Mouse (Mus musculus): ENCODE data around the gene Abca12.

Gene Abca12

DNA sequence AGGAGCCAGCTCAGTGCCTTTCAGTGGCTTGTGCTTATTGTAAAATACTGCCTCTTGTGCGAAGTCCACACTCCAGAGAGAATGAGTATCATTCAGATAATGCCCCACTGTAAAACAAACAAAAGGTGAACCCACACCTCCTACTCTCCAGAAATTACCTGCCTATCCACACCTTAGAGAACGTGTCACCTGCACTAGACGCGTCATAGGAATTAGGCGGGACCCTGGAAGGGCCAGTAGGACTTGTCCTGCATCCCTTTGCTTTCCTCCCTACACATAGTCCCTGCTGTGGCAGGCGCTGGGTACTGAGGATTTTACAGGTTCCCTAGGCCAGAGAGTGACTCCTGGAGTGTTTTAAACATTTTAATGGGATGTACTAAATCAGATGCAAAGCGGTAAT lies at the start of gene Abca12:
Abca12 (minus strand) TSS at position 101 of the 400 bp plus-strand sequence.
- no peak for DNase-seq

DNA sequence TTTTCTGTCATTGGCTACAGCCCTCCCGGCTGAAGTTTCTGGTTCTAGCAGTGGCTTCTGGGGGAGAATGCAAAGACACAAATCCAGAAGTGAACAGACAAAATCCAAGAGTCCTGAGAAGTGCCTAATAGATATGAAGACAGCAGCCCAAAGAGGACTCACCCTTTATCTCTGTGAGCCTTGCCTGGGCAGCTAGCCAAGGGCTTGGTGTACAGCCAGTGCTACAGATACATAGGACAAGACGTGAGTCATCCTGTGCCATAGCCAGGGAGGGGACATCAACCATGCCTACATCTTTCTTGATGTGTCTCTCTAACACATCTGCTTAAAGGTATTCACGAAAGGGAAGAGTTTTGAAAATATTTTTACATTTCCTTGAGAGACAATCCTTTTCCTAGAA lies 43.3 kb upstream of the Abca12 start:
- no peak for DNase-seq

GRCm38 (mm10) chr1:71447424-71447823 lies 32.7 kb upstream of the Abca12 start:
- DNase-seq: no peak

DNA sequence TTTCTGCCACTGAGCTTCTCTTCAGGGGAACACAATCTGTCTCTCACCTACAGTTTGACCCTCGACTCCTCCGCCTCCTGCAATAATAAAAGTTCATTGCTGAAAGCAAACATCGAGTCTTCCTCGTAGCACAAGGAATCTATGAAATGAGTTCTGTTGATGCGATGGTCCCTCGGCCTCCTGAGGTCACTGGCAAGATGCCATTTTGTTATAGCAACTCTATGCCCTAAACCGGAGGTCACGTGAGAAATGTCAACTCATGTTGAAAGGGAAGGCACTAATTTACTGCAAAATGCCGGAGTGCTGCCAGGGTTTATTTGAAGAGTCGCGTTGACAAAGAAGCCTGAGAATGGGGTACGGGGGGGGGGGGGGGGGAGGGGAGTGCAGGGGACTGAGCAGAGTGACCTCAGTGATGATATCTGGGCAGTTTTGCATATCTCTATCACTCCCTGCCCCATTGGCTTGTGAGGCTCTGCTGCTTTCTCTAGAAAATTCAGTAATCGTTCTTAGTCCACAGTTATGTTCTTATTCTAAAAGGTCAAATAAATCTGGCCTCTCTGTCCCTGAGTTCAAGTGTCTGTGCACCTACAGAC lies 7.1 kb upstream of the Abca12 start:
- no peak for DNase-seq

DNA sequence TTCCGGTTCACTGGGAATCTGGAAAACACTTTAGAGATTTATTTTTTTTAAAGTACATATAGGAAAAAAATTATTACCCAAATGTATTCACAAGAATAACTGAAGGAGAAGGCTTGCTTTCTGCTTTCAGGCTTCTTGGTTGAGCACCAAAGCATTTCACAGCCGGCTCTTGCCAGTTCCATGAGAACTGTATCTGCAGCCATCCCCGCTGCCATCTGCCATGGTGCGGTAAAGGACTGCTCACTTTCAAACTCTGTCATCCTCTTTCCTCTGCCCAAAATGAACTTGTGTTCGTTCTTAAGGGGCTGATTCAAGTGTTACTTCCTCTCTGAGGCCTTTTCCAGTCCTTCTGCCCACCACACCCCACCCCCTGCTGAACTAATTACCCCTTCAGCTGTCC lies 3.8 kb upstream of the Abca12 start:
- no peak for DNase-seq

- no peak for DNase-seq
Measured at GRCm38 (mm10) chr1:71417951-71418350, 3.2 kb upstream of the Abca12 start.

DNA sequence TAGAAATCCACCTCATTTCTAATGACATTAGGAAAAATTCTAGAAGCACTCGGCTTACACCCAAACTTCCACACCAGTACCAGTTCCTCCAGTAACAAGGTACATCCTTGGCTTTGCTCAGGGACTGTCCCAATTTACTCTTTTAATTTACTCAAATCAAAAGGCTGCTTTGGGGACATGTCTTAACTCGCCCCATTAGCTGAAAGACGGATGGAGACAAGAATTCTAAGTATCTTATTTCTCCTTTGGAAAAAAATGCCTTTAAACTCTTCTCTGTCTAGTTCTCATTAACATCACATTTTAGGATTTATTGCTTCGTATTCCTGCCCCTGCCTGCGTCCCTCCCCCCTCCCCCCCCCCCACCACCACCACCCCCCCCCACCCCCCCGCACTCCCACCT lies 626 bp downstream of the Abca12 start:
- DNase-seq: no peak

- DNase-seq: no peak
Measured at GRCm38 (mm10) chr1:71413114-71413513, 1.6 kb downstream of the Abca12 start.

DNA sequence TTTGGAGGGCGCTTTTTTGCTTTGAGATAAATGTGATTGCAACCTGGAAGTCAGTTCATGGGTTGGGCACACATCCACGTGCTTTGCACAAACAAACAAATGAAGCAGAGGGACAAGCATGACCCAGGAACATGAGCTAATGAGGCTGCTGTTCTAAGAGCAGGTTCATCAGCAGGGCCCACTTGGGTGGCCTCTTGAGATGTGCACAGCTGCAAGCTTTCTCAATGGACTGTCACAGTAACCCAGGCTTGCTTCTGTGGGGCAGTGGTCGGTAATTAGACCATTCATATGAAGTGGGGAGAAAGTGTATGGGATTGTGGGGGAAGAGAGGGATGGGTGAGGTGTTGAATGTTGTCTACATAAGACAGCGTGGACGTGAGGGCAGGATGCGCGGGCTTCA lies 7.0 kb downstream of the Abca12 start:
- no peak for DNase-seq

DNA sequence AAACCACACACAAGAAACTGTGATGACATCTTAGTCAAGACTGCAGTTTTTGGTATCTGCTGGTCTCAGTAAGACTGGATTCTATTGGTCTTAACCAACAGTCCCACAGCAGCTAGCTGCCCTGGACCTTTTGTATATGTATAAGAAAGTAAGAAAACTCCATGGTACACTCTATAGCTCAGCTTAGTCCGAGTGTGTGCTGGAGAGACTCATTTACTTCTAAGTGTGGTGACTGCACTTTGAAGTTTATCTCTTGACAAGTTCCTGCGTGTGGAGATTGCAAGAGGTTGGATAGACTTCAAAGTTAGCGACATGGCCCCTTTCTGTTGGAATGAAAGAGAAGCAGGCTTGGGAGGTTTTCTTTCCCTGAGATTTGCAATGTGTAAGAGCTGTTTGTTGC lies 17.1 kb downstream of the Abca12 start:
- no peak for DNase-seq

DNA sequence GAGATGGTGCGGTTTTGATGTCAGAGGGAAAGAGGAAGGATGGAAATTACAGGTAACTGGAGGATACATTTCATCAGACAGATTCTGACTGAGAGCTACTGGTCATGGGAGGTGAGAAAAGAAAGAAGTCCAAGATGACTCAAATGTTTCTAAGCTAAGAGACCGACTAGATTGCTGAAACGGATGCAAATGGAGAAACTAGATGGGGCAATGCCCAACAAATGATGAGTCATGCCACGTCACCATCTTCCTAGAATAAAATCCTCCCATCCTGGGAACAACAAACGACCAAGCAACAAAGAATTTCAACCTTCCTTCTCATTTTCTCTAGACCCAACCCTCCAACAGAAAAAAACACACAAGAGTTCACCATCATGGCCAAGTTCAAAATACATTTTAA lies 18.6 kb downstream of the Abca12 start:
- DNase-seq: no peak

DNA sequence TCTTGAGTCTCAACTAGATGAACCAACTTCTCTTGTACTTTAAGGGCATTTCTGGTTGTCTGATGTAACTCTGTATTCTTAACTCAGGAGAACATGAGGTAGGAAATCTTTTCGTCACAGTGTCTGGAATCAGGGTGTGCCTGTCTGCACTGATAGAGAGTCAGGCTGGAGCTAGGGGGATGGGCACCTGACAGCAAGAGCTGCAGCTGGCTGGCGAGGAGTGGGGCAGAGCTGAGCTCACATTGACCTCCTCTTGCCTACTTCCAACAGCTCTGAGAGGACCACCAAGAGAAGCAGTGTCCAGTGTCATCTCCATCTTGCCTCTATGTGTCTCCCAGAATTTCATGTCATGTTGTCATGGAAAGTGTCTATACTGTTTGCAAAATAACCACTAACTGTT lies 20.5 kb downstream of the Abca12 start:
- DNase-seq: no peak

DNA sequence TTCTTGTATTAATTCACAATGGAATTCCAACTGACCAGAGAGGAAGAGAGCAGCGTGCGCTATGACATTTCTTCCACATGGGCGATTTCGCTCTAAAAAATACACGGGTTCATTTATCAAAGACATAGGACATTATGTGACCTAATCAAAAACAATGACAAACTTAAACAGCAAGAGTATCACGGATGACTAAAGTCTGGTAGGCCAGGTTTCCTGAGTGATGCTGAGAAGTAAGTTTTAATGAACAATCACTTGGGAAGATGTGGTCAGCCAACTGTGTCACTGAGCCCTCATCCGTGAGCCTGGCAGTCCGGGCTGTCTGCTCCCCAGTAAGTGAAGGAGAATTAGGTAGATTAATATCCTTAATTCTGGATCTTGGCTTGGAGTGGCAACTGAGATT lies 21.2 kb downstream of the Abca12 start:
- DNase-seq: no peak

DNA sequence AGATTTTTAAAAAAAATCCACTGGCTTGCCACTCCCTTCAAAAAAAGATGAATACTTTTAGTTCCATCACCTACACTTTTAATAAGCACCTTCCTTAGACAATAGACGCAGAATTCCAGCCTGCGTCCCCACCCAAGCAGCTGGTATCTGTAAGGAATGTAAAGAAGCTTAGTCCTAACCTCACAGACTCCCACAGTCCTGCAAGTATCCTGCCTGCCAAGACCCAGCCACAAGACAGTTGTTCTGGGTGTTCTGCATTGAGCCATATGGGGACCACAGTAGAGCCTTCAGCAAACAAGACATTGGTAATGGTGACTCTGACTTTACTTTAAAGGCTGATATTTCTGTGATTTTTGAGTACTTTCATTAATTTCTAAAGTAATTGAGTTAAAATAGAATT lies 22.2 kb downstream of the Abca12 start:
- no peak for DNase-seq

GRCm38 (mm10) chr1:71386593-71386992 lies 28.1 kb downstream of the Abca12 start:
- DNase-seq: no peak

- DNase-seq: no peak
Measured at GRCm38 (mm10) chr1:71384098-71384497, 30.6 kb downstream of the Abca12 start.

DNA sequence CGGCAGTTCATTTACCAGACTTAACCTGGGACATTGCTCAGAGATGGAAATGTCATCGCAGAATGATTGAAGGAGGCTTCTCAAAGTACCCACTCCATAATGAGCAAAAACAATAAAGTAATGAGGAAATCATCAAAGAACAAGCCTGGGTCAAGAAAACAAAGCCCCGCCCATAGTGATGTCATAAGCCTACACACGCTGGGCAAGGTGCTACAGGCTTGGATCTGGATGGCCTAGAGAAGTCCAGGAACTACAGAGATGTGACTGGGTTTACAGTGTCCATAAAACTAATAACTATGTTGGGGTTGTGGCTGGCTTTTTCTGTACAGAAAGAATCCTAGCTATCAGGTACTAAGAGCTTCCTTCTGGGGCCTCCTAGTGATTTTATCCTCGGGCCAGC lies 41.6 kb downstream of the Abca12 start:
- no peak for DNase-seq

DNA sequence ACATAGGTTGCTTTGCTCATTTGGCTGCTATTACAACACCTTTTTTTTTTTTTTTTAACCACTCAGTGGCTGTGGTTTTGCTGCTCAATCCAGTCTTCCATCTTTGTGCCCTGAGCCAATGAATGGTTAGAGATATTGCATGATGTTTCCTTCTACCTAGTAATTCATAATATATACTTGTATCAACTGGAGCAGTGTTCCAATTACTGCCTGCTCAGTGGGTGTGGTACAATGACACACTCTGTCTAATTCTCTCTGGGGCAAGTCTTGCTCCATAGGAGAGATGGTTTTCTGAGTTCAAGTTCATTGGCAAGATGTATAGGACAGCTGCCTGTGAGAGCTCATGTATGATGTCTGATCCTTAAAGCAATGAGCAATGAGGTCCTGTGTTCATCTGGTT lies 44.4 kb downstream of the Abca12 start:
- no peak for DNase-seq

DNA sequence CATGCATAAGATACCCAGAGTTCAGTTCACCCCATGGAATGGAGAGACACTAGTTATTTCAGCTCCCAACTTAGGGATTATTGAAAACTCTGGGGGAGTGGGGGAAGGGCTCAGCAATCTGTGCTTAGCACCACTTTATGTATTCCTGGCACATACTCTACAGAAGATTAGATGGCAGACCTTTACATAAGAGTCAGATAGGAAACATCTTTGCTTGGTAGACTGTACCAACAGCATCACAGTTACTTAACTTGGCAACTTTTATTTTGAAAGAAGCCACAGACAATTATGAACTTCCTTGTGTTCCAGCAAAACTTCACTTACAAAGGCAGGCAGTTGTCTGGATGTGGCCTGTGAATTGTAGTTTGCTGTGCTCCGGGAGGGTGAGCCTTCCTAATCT lies 46.9 kb downstream of the Abca12 start:
- no peak for DNase-seq

GRCm38 (mm10) chr1:71342861-71343554 lies 71.7 kb downstream of the Abca12 start:
- DNase-seq: no peak

GRCm38 (mm10) chr1:71342261-71342594 lies 72.5 kb downstream of the Abca12 start:
- no peak for DNase-seq

DNA sequence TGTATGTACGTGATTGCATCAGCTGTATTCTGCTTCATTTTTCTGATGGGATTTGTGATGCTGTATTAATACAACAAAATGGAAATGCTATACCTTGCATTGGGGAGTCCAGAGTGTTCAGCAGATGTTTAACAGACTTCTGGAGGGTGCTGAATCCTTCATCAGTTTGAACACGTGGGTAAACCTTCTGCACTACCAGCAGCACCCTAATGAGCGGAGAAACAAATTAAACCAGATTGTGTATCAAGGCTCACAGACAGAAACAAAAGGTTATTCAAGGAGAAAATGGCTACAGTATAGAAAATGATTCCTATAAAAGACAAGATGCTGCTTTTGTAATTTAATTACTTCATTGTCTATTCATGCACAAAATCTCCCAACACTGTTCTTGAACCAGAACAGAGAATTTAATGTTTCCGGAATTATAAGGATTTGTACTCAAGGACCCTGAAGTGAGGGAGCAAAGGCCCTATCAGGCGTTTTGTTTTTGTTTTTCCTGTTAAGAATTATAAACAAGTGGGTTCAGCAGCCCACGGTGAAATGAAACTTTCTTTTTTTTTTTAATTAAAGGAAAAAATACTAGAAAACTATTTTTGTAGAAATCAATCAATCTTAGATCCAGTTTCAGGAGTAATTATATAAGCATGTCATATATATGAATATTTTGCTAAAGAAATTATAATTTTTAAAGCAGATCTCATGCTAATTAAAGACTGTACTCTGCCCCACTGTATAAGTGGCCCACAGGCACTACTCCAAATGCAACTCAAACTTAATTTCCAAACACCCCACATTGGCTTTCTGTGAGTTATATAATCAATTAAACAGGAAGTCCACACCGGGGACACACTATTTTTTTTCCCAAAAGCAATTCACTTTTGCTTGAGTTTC lies 73.1 kb downstream of the Abca12 start:
- no peak for DNase-seq

- DNase-seq: no peak
Measured at GRCm38 (mm10) chr1:71338548-71339340, 76.0 kb downstream of the Abca12 start.
